Comparison of ENCODE assay signal across 22 mouse cellular contexts in genomic region chr1:137953369-137953768, GRCm38 (mm10).
DNase-seq lines count a peak whose midpoint lies in the region; ATAC-seq lines count a peak whose summit lies in the region.
"Had no signal": no experiment of that assay in that cellular context is flagged by ENCODE, and none has a peak within 500 bp of the region (broad histone marks: within the 10 kb centered on the region; RNA-seq: fewer than 3 reads in every experiment).

No protein-coding gene starts in this region.

- H3K4me3 ChIP-seq in hindbrain, embryonic 13.5 days: no peak overlapping the region
- H3K4me3 ChIP-seq in hindbrain, embryonic 10.5 days: no peak overlapping the region
- H3K4me3 ChIP-seq in limb, embryonic 13.5 days: no peak overlapping the region
- H3K4me3 ChIP-seq in limb, embryonic 10.5 days: no peak overlapping the region
- H3K4me3 ChIP-seq in embryonic facial prominence, embryonic 14.5 days (ENCODE audit: low read depth, low read length): no peak overlapping the region
- H3K4me3 ChIP-seq: embryonic facial prominence, embryonic 15.5 days; forebrain, embryonic 12.5 days; forebrain, embryonic 15.5 days; heart, adult 2 months; heart, embryonic 10.5 days; heart, embryonic 13.5 days; hindbrain, embryonic 12.5 days; intestine, embryonic 15.5 days had no signal

- peaks cover 7% of the 10 kb centered on the region; the same call in 1 of the 2 replicates for H3K36me3 ChIP-seq in hindbrain, embryonic 13.5 days
- H3K36me3 ChIP-seq in hindbrain, embryonic 10.5 days: peaks cover 41% of the 10 kb centered on the region
- H3K36me3 ChIP-seq in limb, embryonic 13.5 days: peaks cover 32% of the 10 kb centered on the region
- peaks cover 39% of the 10 kb centered on the region for H3K36me3 ChIP-seq in limb, embryonic 10.5 days
- peaks cover 20% of the 10 kb centered on the region for H3K36me3 ChIP-seq in embryonic facial prominence, embryonic 14.5 days (ENCODE audit: control insufficient read depth, insufficient read depth, low read length)
- H3K36me3 ChIP-seq: hindbrain, embryonic 12.5 days; intestine, embryonic 15.5 days had no signal

- 65% methylated on average over 1 of the region's 1 CpGs for WGBS in hindbrain, embryonic 13.5 days
- WGBS in hindbrain, embryonic 10.5 days: 89% methylated on average over 1 of the region's 1 CpGs
- WGBS in limb, embryonic 13.5 days: 48% methylated on average over 1 of the region's 1 CpGs
- 90% methylated on average over 1 of the region's 1 CpGs for WGBS in limb, embryonic 10.5 days
- 52% methylated on average over 1 of the region's 1 CpGs for WGBS in embryonic facial prominence, embryonic 14.5 days

- H3K4me1 ChIP-seq in hindbrain, embryonic 13.5 days (replicated peaks): peaks cover 10% of the 10 kb centered on the region
- H3K4me1 ChIP-seq in hindbrain, embryonic 10.5 days (replicated peaks): peaks cover 10% of the 10 kb centered on the region; the same call in 1 of the 2 replicates
- peaks cover 32% of the 10 kb centered on the region for H3K4me1 ChIP-seq in limb, embryonic 13.5 days
- H3K4me1 ChIP-seq in limb, embryonic 10.5 days: peaks cover 15% of the 10 kb centered on the region
- peaks cover 17% of the 10 kb centered on the region; the same call in 1 of the 2 replicates for H3K4me1 ChIP-seq in embryonic facial prominence, embryonic 14.5 days (ENCODE audit: control insufficient read depth, insufficient read depth, low read length)
- H3K4me1 ChIP-seq: heart, embryonic 10.5 days; heart, embryonic 13.5 days had no signal

- no peak overlapping the region for H3K4me2 ChIP-seq in hindbrain, embryonic 13.5 days
- no peak overlapping the region for H3K4me2 ChIP-seq in limb, embryonic 13.5 days (replicated peaks)
- no peak overlapping the region for H3K4me2 ChIP-seq in embryonic facial prominence, embryonic 14.5 days (ENCODE audit: low read depth, low read length)
- H3K4me2 ChIP-seq: embryonic facial prominence, embryonic 15.5 days; forebrain, embryonic 12.5 days; forebrain, embryonic 15.5 days; heart, embryonic 13.5 days; hindbrain, embryonic 12.5 days; intestine, embryonic 15.5 days had no signal

- no peak for DNase-seq in hindbrain, embryonic 10.5 days (ENCODE audit: low spot score)
- DNase-seq in limb, embryonic 10.5 days (ENCODE audit: low spot score): no peak
- peak; percentile 58 for DNase-seq in embryonic facial prominence, embryonic 14.5 days (ENCODE audit: low spot score)
- no peak for DNase-seq in cerebellum, postnatal 10 days
- DNase-seq: adrenal gland, postnatal 10 days; adrenal gland, postnatal 36 days; cerebellum, adult 9-10 months; gastrocnemius, postnatal 10 days; gastrocnemius, postnatal 36 days; heart, adult 2 months; heart, postnatal 14 days; heart, postnatal 4 days had no signal

- H3K9ac ChIP-seq in hindbrain, embryonic 13.5 days: no peak overlapping the region
- H3K9ac ChIP-seq in limb, embryonic 13.5 days: no peak overlapping the region
- H3K9ac ChIP-seq in embryonic facial prominence, embryonic 14.5 days (ENCODE audit: low read depth, low read length): no peak overlapping the region
- H3K9ac ChIP-seq: embryonic facial prominence, embryonic 15.5 days; forebrain, embryonic 12.5 days; forebrain, embryonic 15.5 days; heart, embryonic 13.5 days; hindbrain, embryonic 12.5 days; intestine, embryonic 15.5 days had no signal

- H3K9me3 ChIP-seq in hindbrain, embryonic 13.5 days: no peaks in the 10 kb centered on the region
- H3K9me3 ChIP-seq in hindbrain, embryonic 10.5 days: no peaks in the 10 kb centered on the region
- H3K9me3 ChIP-seq in limb, embryonic 13.5 days: no peaks in the 10 kb centered on the region
- H3K9me3 ChIP-seq in limb, embryonic 10.5 days (replicated peaks): no peaks in the 10 kb centered on the region
- no peaks in the 10 kb centered on the region for H3K9me3 ChIP-seq in embryonic facial prominence, embryonic 14.5 days (ENCODE audit: control insufficient read depth, low read length)
- H3K9me3 ChIP-seq: embryonic facial prominence, embryonic 15.5 days; forebrain, embryonic 12.5 days; forebrain, embryonic 15.5 days; heart, embryonic 10.5 days; heart, embryonic 13.5 days; hindbrain, embryonic 12.5 days; intestine, embryonic 15.5 days had no signal

- H3K27me3 ChIP-seq in hindbrain, embryonic 13.5 days: no peaks in the 10 kb centered on the region
- H3K27me3 ChIP-seq in hindbrain, embryonic 10.5 days (ENCODE audit: insufficient read depth, poor library complexity, severe bottlenecking): no peaks in the 10 kb centered on the region
- no peaks in the 10 kb centered on the region for H3K27me3 ChIP-seq in limb, embryonic 13.5 days
- no peaks in the 10 kb centered on the region for H3K27me3 ChIP-seq in limb, embryonic 10.5 days (ENCODE audit: low read depth, poor library complexity, severe bottlenecking)
- no peaks in the 10 kb centered on the region for H3K27me3 ChIP-seq in embryonic facial prominence, embryonic 14.5 days (replicated peaks; ENCODE audit: control insufficient read depth, insufficient read depth, low read length)
- H3K27me3 ChIP-seq: embryonic facial prominence, embryonic 15.5 days; forebrain, embryonic 12.5 days; forebrain, embryonic 15.5 days; heart, embryonic 13.5 days; hindbrain, embryonic 12.5 days; intestine, embryonic 15.5 days had no signal

- ATAC-seq in hindbrain, embryonic 13.5 days (ENCODE audit: low FRiP score): no peak
- peak; percentile 58 for ATAC-seq in limb, embryonic 13.5 days (ENCODE audit: low FRiP score, low read depth)
- ATAC-seq in embryonic facial prominence, embryonic 14.5 days (ENCODE audit: low read depth): no peak
- ATAC-seq: CD4-positive, CD25-positive, alpha-beta regulatory T cell, adult 4 months; intestine, embryonic 15.5 days had no signal

- H3K27ac ChIP-seq in hindbrain, embryonic 13.5 days: peak overlapping the region; percentile 70; the same call in 1 of the 2 replicates
- no peak overlapping the region for H3K27ac ChIP-seq in hindbrain, embryonic 10.5 days
- no peak overlapping the region for H3K27ac ChIP-seq in limb, embryonic 13.5 days
- no peak overlapping the region for H3K27ac ChIP-seq in limb, embryonic 10.5 days
- H3K27ac ChIP-seq in embryonic facial prominence, embryonic 14.5 days (replicated peaks; ENCODE audit: low read depth, low read length): no peak overlapping the region
- H3K27ac ChIP-seq: forebrain, embryonic 12.5 days; heart, adult 2 months; heart, embryonic 10.5 days; heart, embryonic 13.5 days; intestine, embryonic 15.5 days had no signal
